Mouse (Mus musculus): ENCODE data around the gene Aldoart2. TPM values are rescaled to one million over a fixed set of nuclear protein-coding genes. Genes with fewer than 3 reads are reported as not detected.

Gene Aldoart2
- polyA plus RNA-seq (2014; fragmentation: Illumina TruSeq; extraction: RNeasy Lipid Tissue Mini Kit (QIAGEN cat#74804)) = not detected

DNA sequence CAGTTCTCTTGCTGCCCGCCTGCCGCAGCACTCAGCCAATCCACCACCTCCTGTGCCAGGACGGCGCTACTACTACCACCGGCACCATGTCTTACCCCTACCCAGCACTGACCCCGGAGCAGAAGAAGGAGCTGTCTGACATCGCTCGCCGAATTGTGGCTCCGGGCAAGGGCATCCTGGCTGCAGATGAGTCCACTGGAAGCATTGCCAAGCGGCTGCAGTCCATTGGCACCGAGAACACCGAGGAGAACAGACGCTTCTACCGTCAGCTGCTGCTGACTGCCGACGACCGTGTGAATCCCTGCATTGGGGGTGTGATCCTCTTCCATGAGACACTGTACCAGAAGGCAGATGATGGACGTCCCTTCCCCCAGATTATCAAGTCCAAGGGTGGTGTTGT is at the start of gene Aldoart2:
Gene Aldoart2, plus strand, starts transcription at position 34 of the 400 bp plus-strand sequence.

DNA sequence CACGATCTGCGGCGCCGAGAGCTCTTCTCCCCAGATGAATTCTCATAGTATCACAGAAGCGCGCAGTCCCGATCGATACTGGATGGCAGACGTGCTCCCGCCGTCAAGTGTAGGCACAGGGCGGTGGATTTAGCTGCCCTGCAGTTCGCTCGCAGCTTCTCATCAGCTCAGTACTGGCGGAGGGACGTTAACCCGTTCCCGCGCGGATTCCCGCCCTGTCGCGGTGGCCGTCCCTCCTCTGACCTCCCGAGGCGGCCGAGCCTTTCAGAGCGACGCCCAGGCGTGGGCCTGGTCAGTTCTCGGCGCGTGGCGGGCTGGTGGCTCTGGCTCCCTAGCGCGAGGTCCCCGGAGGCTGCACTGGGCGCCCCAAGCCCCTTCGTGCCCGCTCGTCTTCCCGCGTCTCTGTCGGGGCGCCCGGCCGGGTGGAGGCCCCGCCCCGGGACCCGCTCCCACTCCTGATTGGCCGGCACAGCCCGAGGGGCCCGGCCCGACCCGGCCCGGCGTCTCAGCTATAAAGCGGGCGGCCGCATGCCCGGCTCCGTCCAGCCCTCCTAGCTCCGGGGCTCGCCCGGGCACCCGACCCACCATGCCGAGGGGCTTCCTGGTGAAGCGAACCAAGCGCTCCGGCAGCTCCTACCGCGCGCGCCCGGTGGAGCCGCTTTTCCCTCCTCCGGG is 34.0 kb downstream of the Aldoart2 start, which contains the start of gene Insm2:
Gene Insm2, plus strand, starts transcription at position 541 of the 675 bp plus-strand sequence.

Other genes starting within 250 kb of the Aldoart2 start
- 353 TPM for gene Psma6, start 181.0 kb upstream of the Aldoart2 start, polyA plus RNA-seq (2014; fragmentation: Illumina TruSeq; extraction: RNeasy Lipid Tissue Mini Kit (QIAGEN cat#74804))
- gene Nfkbia, start 72.6 kb upstream of the Aldoart2 start, polyA plus RNA-seq (2014; fragmentation: Illumina TruSeq; extraction: RNeasy Lipid Tissue Mini Kit (QIAGEN cat#74804)) = 36.7 TPM
- gene Insm2, start 34.2 kb downstream of the Aldoart2 start, polyA plus RNA-seq (2014; fragmentation: Illumina TruSeq; extraction: RNeasy Lipid Tissue Mini Kit (QIAGEN cat#74804)) = not detected

All from ovary, adult 10 weeks (tissue).